Mouse (Mus musculus) ES-Bruce4 (cell line): ENCODE data around the gene Tead3.

Experiments used
- CTCF ChIP-seq: IDR thresholded peaks from one replicate; pipeline ENCODE4 v1.8.1; 2011; ENCODE audit warnings: low read depth, low read length
- EP300 ChIP-seq: IDR thresholded peaks from 2 replicates; pipeline ENCODE4 v1.6.1; 2011; ENCODE audit warnings: low read depth, low read length; ENCODE audit not compliant: insufficient read depth
- POLR2A ChIP-seq: IDR thresholded peaks from one replicate; pipeline ENCODE4 v1.8.1; 2011; ENCODE audit warnings: low read length; ENCODE audit not compliant: insufficient read depth

GRCm38 (mm10) chr17:28384298-28384697, 33.7 kb upstream of the Tead3 start:
- TF ChIP-seq CTCF: peak; percentile 6
- TF ChIP-seq EP300: no peak
- no peak for TF ChIP-seq POLR2A
